Mouse (Mus musculus) hematopoietic stem cell, adult 5-6 weeks (primary cell): ENCODE measurements at regions not wholly inside any gene's neighbourhood (a gene's known extent, or its start where the extent isn't known, plus 50 kb on each side); places are given as distances from the start of the nearest gene placed in this dataset.

Experiments
- ATAC-seq, 2 experiments: fragments of 125-278 bp in 1 of 2; replicated peaks in 1 of 2; 2 replicates each; pipeline ENCODE4 v1.8.0; 2016 to 2017; ENCODE audit warnings: inconsistent platforms in 2 of 2, mild to moderate bottlenecking in 2 of 2, moderate number of reproducible peaks in 2 of 2, low read depth in 1 of 2, moderate TSS enrichment in 1 of 2; ENCODE audit not compliant: low FRiP score in 2 of 2, poor library complexity in 2 of 2, severe bottlenecking in 2 of 2, insufficient read depth in 1 of 2, low TSS enrichment in 1 of 2

DNA sequence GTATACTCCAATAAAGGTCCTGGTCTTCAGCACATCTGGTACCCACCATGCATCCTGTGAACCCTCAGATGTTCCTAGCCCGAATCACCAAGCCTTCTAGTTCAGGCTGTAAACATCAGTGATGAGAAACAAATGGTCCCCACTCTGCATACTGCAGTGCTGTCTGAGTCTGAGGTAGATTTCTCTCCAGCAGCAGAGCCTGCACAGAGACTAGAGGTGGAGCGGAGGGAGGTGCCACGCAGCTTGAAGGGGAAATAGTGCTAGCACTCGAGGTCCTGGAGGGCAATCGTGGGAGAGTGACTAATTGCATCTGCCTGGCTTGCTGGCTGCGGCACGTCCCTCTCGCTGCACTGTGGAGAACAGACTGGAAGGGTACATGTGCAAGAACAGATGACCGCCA, 228.7 kb downstream of the Bcor start:
- no peak for ATAC-seq

DNA sequence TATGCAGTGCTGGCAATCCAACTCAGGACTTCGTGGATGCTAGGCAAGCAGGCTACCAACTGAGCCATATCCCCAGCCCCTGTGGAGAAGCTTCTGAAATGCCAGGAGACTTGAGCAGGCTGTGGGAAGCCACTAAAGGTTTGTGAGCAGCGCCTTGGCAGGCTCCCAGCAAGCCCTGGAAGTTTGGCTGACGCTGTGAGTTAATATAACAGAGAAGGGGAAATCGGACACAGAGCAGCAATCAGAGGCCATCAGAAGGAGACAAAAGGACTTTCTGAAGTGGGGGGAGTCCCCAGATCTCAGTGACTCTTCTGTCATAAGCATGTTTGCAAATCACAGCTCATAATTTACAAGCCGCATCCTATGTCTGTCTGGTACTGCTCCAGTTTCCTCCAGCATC, 224.8 kb downstream of the Bcor start:
- ATAC-seq, result no peak

DNA sequence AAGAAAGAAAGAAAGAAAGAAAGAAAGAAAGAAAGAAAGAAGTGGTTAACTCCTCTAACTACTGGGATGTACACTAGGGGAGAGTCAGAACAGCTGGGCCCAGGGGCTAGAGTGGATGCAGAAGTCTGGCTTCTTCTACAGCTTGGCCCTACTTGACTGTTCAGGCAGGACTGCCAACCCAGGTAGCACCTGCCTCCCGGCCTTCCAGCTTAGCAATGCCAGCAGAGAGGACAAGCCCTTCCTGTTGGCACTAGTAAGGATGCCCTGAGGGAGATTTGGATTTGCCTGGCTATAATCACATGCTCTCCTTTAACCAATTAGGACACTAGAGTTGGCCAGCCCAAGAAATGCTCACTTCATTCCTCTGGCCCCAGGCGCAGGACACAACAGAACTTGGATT, 219.9 kb downstream of the Bcor start:
- ATAC-seq, result no peak

DNA sequence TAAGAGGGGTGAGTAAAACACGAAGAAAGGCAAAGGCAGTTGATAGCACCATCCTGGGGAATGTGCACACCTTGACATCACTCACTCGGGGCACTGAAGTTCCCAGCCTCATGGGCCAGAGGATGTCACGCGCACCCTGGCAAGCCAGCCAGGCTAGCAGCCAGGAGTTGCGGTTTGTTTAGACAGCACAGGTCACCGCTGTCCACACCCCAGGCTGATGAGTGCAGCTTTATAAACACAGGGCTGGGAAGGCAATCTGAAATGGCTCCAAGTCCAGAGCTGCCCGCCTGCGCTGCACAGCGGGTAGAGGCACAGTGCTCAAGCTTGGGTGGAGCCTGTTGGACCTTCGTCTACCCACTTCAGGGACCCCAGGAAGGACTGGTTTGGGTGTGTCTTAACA, 216.8 kb downstream of the Bcor start:
- no peak for ATAC-seq

DNA sequence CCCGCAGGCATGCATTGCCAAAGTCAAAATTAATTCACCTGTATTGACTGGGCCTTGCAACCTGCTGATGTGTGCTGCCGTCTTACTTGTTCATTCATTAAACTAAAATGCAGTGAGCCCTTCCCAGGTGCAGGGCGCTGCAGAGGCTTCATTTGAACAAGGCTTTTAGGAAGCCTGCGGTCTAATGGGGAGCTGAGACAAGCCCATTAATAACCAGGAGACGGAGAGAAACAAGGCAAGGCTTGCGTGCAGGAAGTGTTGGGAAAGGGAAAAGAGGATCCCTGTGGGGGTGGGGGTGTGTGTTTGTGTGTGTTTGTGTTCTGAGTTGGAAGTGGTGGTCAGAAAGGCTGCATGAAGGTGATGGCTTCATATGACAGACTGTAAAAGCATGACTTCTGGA, 215.6 kb downstream of the Bcor start:
- no peak for ATAC-seq

DNA sequence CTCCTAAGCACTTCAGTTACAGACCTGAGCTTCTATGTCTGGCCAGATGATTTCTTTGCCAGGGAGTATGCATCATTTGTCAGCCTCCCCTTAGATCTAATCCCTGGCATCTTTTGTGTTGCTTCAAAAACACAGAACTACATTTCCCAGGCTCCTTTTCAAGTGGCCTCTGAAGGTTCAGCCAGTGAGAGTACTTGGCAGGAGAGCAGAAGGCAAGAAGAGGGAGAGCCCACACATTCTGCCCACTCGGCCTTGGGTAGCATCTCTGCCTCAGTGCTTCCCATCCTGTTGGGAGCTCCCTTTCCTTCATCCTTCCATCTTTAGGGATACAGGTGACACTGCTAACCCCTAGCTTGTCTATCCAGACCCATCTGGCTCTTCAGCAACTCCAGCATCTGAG, 214.9 kb downstream of the Bcor start:
- no peak for ATAC-seq

DNA sequence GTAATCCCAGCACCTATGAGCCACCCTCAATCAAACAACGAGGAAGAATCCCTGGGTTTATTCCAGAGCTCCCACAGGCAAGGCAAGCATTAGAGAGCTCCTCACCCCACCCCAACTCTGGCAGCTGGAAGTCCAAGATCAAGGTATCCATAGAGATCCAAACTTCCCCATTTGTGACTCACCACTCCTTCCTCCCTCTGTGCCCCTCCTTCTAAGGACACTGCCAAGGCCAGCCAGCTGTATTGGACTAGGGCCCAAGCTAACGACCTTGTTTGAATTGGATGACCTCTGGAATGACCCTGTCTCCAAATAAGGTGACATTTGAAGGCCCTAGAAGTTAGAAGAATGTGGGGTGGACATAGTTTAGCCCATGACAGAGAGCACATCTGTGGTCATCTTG, 208.0 kb downstream of the Bcor start:
- ATAC-seq, result no peak

DNA sequence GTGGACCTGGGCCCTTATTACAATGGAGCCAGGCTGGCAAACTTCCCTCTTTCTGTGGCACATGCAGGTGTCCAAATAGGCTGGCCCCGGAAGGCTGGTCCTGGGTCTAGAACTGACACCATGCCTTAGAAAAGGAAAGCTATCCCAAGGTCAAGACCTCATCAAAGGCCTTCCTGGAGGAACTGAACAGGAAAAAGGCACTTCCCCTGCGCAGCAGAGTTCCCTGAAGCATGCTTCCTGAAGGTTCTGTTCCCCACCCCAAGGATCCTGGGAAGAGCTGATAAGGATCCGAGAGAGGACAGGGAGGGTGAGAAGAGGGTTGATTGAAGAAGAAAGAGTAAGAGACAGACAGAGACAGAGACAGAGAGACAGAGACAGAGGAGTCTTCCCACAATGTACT, 204.0 kb downstream of the Bcor start:
- no peak for ATAC-seq

DNA sequence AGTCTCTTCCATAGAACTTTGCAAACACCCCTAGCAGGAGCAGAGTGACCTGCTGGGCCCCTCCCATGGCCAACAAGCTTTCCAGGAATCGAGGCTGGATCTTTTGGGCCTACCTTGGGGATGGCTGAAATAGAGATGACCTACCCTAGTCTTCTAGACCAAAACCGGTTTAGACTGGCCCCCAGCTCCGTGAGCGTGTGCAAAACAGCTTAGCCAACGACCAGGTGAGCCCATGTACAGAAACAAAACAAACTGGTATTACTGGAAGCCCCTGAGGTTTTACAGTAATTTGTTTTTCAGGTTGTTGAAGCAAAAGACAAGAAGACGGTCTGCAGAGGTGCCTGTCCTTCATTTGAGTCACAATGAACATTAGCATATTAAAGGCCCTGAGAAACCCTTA, 203.1 kb downstream of the Bcor start:
- ATAC-seq, result no peak

DNA sequence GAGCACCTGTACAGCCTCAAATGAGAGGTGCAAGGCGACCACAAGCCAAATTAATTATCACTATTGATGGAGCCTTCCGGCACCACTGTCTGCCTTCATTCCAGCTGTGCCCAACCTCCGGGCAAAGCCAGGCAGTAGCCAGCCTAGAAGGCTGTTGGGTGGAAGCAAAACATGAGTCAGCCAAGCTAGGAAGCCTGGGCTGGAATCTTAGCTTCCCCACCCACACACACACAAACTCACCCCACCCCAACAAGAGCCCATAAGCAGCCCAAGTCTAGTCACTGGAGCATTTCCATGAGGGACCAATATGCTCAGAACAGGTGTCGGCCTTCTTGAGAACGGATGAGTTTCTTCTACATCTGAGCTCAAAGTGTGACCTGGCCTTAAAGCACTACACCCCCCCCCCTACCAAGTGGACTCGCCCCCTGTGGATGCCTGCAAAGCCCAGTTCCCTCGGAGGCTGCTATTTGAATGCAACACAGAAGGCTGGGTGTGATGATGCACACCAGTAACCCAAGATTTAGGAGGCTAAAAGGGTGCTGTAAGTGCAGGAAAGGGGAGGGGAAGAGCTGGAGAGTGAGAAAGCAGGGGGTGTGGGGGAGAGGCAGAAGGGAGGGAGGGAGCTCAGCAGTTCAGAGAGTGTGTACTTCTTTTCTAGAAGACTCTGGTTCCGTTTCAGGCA, 200.1 kb downstream of the Bcor start:
- no peak for ATAC-seq

DNA sequence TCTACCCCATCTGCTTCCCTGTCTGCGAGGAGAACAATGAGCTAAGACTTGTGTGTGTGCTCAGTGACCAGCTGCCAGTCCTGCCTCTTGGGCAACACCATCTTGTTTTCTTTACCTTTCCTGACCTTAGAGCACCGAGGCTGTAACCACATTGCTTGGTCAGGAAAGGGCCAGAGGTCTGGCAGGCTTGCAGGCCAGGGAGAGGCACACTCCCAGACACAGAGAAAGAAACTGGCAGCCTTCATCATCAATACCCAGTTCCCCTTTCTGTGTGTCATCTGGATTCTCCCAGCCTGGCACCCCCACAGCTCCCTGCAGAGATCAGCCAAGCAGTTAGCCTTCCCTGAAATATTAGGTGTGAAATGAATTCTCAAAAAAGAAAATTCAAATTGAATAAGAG, 198.8 kb downstream of the Bcor start:
- peak in 1 of 2 experiments; percentile 32; a peak in 1 of 4 replicates for ATAC-seq

DNA sequence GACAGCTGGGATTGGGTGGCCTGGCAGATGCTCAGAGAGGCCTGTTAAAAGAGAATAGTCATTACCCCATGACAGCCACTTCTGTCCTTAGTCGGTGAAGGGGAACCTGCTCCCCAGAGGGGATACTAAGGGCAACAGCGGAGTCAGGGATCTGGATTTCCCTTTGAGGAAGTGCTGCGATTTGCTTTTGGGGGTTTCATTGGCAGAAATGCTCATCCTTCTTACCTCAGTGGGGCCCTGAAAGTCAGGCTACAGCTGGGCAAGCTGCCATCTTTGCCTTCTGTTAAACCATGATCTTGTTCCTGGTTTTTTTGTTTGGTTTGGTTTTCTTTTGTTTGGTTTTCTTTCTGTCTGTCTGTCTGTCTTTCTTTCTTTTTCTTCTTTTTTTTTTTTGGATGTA, 195.7 kb downstream of the Bcor start:
- ATAC-seq, result no peak

DNA sequence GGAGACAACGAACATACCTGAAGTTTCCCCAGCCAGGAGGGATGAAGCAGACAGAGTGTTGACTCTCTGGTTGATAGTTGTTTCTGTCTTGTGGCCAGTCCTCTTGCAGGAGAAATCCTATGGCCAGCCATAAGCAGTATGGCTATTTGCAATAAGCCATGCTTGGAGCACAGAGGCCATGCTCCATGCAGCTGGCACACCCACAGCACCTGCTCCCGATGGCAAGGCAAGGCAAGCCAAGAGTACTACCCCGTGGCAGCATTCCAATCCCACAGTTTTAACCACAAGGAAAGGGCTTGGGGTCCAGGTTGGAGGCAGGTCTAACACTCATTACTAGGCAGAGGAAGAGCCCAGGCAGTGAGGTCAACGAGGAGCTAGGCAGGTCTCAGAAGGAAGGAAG, 181.5 kb downstream of the Bcor start:
- ATAC-seq, result peak; percentile 42; a peak in 1 of 4 replicates

DNA sequence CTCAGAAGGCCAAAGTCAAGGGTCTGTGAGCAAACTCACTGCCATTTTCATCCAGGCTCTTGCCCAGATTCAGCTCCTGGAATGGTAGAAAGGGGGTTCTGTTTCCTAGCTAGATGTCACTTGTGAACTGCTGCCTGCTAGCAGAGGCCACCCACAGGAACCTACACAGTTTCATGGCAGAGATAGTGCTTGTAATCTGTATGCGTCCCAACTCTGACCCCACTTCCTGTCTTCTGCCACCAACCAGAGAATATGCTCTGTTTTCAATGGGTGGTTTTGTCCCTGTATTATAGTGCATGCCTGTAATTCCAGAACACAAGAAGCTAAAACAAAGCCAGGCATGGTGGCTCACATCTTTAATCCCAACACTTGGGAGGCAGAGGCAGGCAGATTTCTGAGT, 176.9 kb downstream of the Bcor start:
- ATAC-seq, result no peak
